Mouse (Mus musculus) G1E (cell line): ENCODE measurements at regions not wholly inside any gene's neighbourhood (a gene's known extent, or its start where the extent isn't known, plus 50 kb on each side); places are given as distances from the start of the nearest gene placed in this dataset.

Experiments used
- CTCF ChIP-seq: IDR thresholded peaks from 2 replicates; pipeline ENCODE4 v1.5.1; 2012; ENCODE audit warnings: low read depth, low read length, inconsistent platforms, mixed read lengths
- GATA1 ChIP-seq: IDR thresholded peaks from 2 replicates; pipeline ENCODE4 v1.6.1; 2012; ENCODE audit warnings: borderline replicate concordance, low read length, inconsistent platforms, mixed read lengths

DNA sequence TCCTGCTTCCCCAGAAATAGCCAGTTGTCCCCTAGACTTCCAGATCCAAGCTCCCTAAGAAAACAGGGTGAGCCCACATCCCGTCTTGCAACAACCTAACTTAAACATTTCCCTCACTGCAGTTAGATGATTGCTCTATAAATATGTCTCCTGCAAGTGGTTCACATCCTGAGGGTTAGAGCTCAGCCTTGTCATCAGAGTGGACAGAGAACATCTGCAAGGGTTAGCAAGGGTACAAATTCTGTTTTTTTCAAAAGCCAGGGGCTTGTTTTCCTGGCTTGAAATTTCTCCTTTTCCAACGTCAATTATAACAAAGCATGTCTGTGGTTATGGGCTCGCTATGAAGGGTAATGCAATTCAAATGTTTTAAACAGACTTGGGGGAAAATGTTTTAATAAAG is 169.8 kb upstream of the Tcerg1l start:
- TF ChIP-seq CTCF (no peak), GATA1 (no peak)
